Mouse (Mus musculus) stomach, postnatal 0 days (tissue): ENCODE measurements around the gene Wrnip1. TPM values are rescaled to one million over a fixed set of nuclear protein-coding genes. Genes with fewer than 3 reads are reported as not detected.

Experiments
- ATAC-seq: fragments of 200-750 bp; cut with Nextera tagmentation; 2 replicates; pipeline ENCODE4 v1.8.0; 2017; ENCODE audit not compliant: low FRiP score, low TSS enrichment
- DNase-seq: peaks from one replicate; pipeline ENCODE4 v3.0.0-alpha.2; 2016; ENCODE audit warnings: low spot score
- H3K27ac ChIP-seq: fragments of 300-500 bp; sonication (generic); replicated peaks from 2 replicates; pipeline ENCODE4 v1.5.1; 2014; ENCODE audit warnings: mild to moderate bottlenecking, control low read depth
- H3K27me3 ChIP-seq: fragments of 300-500 bp; sonication (generic); 2 replicates; pipeline ENCODE4 v1.6.1; 2014; ENCODE audit warnings: low read length; ENCODE audit not compliant: control insufficient read depth, insufficient read depth
- H3K36me3 ChIP-seq: fragments of 300-500 bp; sonication (generic); 2 replicates; pipeline ENCODE4 v1.6.1; 2014; ENCODE audit warnings: low read length, mixed read lengths; ENCODE audit not compliant: control insufficient read depth, insufficient read depth
- H3K4me1 ChIP-seq: fragments of 300-500 bp; sonication (generic); replicated peaks from 2 replicates; pipeline ENCODE4 v1.6.1; 2014; ENCODE audit warnings: antibody characterized with exemption; ENCODE audit not compliant: control insufficient read depth, insufficient read depth
- H3K4me2 ChIP-seq: fragments of 300-500 bp; sonication (generic); replicated peaks from 2 replicates; pipeline ENCODE4 v1.6.1; 2014; ENCODE audit warnings: low read depth, mild to moderate bottlenecking, control low read depth, moderate library complexity
- H3K4me3 ChIP-seq: fragments of 300-500 bp; sonication (generic); 2 replicates; pipeline ENCODE4 v1.5.1; 2014; ENCODE audit warnings: low read depth, low read length, control low read depth
- H3K9ac ChIP-seq: fragments of 300-500 bp; sonication (generic); 2 replicates; pipeline ENCODE4 v1.6.1; 2014; ENCODE audit warnings: mild to moderate bottlenecking, low read length, control low read depth, mixed read lengths
- H3K9me3 ChIP-seq: fragments of 300-500 bp; sonication (generic); 2 replicates; pipeline ENCODE4 v1.6.1; 2016; ENCODE audit warnings: low read length; ENCODE audit not compliant: control insufficient read depth
- CTCF ChIP-seq: IDR thresholded peaks from 2 replicates; pipeline ENCODE4 v1.5.1; 2016; ENCODE audit warnings: antibody characterized with exemption, low read depth, mild to moderate bottlenecking, moderate library complexity
- EP300 ChIP-seq: optimal IDR thresholded peaks from 2 replicates; pipeline ENCODE3; 2016; ENCODE audit warnings: antibody characterized with exemption
- WGBS: fragments of 180-500 bp; shearing (Covaris S2); extraction: QIAGEN DNeasy Blood & Tissue Kit; methylation state at CpG from one replicate; pipeline ENCODE4 v1.1.7; 2014; 5-methylcytosine and 5-hydroxymethylcytosine counted together
- polyA plus RNA-seq: library from polyadenylated mRNA; unstranded; fragments of >200 nt; fragmentation: Nextera tagmentation; extraction: Ambion mirVana; gene quantifications from 2 replicates; pipeline ENCODE4 v1.2.1, GENCODE M21; 2015

The Wrnip1 gene
- polyA plus RNA-seq, 1 experiment from 2014 or later = 14.4 TPM

GRCm38 (mm10) chr13:32807624-32808023 lies 5.8 kb downstream of the Wrnip1 start:
- Histone ChIP-seq H3K4me3 (no peak overlapping the region), H3K27me3 (no peaks in the 10 kb centered on the region), H3K4me1 (0 out of 2 replicates have a peak, but pooled peaks cover 2% of the 10 kb centered on the region), H3K9me3 (no peaks in the 10 kb centered on the region), H3K36me3 (no peaks in the 10 kb centered on the region; the same call in 1 of the 2 replicates), H3K4me2 (no peak overlapping the region), H3K9ac (no peak overlapping the region), H3K27ac (no peak overlapping the region)
- ATAC-seq = no peak
- no peak for DNase-seq
- no peak for TF ChIP-seq CTCF
- no peak for TF ChIP-seq EP300
- WGBS = 80% methylated on average over 3 of the region's 3 CpGs

GRCm38 (mm10) chr13:32819241-32819640 lies 17.4 kb downstream of the Wrnip1 start:
- DNase-seq = peak; percentile 0
- H3K9ac ChIP-seq = no peak overlapping the region
- peaks cover 21% of the 10 kb centered on the region; the same call in 1 of the 2 replicates for H3K36me3 ChIP-seq
- no peak for ATAC-seq
- no peaks in the 10 kb centered on the region for H3K4me1 ChIP-seq
- 90% methylated on average over 3 of the region's 3 CpGs for WGBS
- H3K27me3 ChIP-seq = no peaks in the 10 kb centered on the region
- H3K4me2 ChIP-seq = no peak overlapping the region
- no peak overlapping the region for H3K4me3 ChIP-seq
- TF ChIP-seq CTCF = no peak
- no peak for TF ChIP-seq EP300
- H3K9me3 ChIP-seq = no peaks in the 10 kb centered on the region
- H3K27ac ChIP-seq = no peak overlapping the region

GRCm38 (mm10) chr13:32819926-32820325 lies 18.1 kb downstream of the Wrnip1 start:
- Histone ChIP-seq H3K36me3 (peaks cover 21% of the 10 kb centered on the region; the same call in 1 of the 2 replicates), H3K4me1 (no peaks in the 10 kb centered on the region), H3K27me3 (no peaks in the 10 kb centered on the region), H3K4me2 (no peak overlapping the region), H3K9me3 (no peaks in the 10 kb centered on the region), H3K27ac (no peak overlapping the region), H3K9ac (no peak overlapping the region), H3K4me3 (no peak overlapping the region)
- DNase-seq (no peak), ATAC-seq (no peak)
- TF ChIP-seq EP300 = no peak
- TF ChIP-seq CTCF = no peak
- 89% methylated on average over 5 of the region's 5 CpGs for WGBS

- no peak for DNase-seq
- 98% methylated on average over 4 of the region's 4 CpGs for WGBS
- peaks cover 18% of the 10 kb centered on the region; the same call in 1 of the 2 replicates for H3K36me3 ChIP-seq
- H3K4me1 ChIP-seq = no peaks in the 10 kb centered on the region
- no peak overlapping the region for H3K9ac ChIP-seq
- H3K9me3 ChIP-seq = no peaks in the 10 kb centered on the region
- H3K4me2 ChIP-seq = no peak overlapping the region
- no peak for ATAC-seq
- TF ChIP-seq EP300 (no peak), CTCF (no peak)
- no peak overlapping the region for H3K4me3 ChIP-seq
- no peaks in the 10 kb centered on the region for H3K27me3 ChIP-seq
- no peak overlapping the region for H3K27ac ChIP-seq
Observed at GRCm38 (mm10) chr13:32821671-32822070, 19.8 kb downstream of the Wrnip1 start.

GRCm38 (mm10) chr13:32823126-32823525 lies 21.3 kb downstream of the Wrnip1 start:
- H3K27ac ChIP-seq = no peak overlapping the region
- no peaks in the 10 kb centered on the region for H3K9me3 ChIP-seq
- no peak for TF ChIP-seq EP300
- no peak for TF ChIP-seq CTCF
- ATAC-seq (no peak), DNase-seq (no peak)
- peaks cover 9% of the 10 kb centered on the region; the same call in 1 of the 2 replicates for H3K36me3 ChIP-seq
- H3K9ac ChIP-seq = no peak overlapping the region
- H3K27me3 ChIP-seq = no peaks in the 10 kb centered on the region
- no peak overlapping the region for H3K4me3 ChIP-seq
- H3K4me2 ChIP-seq = no peak overlapping the region
- no peaks in the 10 kb centered on the region for H3K4me1 ChIP-seq
- WGBS = 86% methylated on average over 6 of the region's 6 CpGs

GRCm38 (mm10) chr13:32824377-32825330 lies 22.8 kb downstream of the Wrnip1 start:
- no peaks in the 10 kb centered on the region for H3K27me3 ChIP-seq
- H3K27ac ChIP-seq = no peak overlapping the region
- WGBS = 60% methylated on average over 6 of the region's 6 CpGs
- no peak for DNase-seq
- no peak overlapping the region for H3K9ac ChIP-seq
- TF ChIP-seq CTCF = no peak
- no peak for TF ChIP-seq EP300
- H3K4me1 ChIP-seq = no peaks in the 10 kb centered on the region
- ATAC-seq = peak; percentile 75
- no peak overlapping the region for H3K4me2 ChIP-seq
- no peak overlapping the region for H3K4me3 ChIP-seq
- H3K36me3 ChIP-seq = peaks cover 3% of the 10 kb centered on the region; the same call in 1 of the 2 replicates
- no peaks in the 10 kb centered on the region for H3K9me3 ChIP-seq
